Mouse (Mus musculus): ENCODE results near the gene Celf6. TPM values are rescaled to one million over a fixed set of nuclear protein-coding genes. Genes with fewer than 3 reads are reported as not detected.

The Celf6 gene
- total RNA-seq, 2 experiments from 2014 or later: not detected

Other genes starting within 250 kb of the Celf6 start
- gene Bbs4, start 224.4 kb upstream of the Celf6 start, total RNA-seq (2021): 1 to 10 TPM; 3.5 to 3.9 TPM
- 10 to 100 TPM; 87.9 to 90.4 TPM for gene Arih1, start 91.3 kb upstream of the Celf6 start, total RNA-seq (2021)
- 10 to 100 TPM; 22.6 to 23.6 TPM for gene Hexa, start 38.4 kb upstream of the Celf6 start, total RNA-seq (2021)
- under 1 TPM; 0.22 to 0.46 TPM for gene Tmem202, start 38.1 kb upstream of the Celf6 start, total RNA-seq (2021)
- 10 to 100 TPM; 17.3 to 21.9 TPM for gene Parp6, start 39.4 kb downstream of the Celf6 start, total RNA-seq (2021)
- 1,000 to 10,000 TPM; 2,923 to 3,646 TPM for gene Pkm, start 78.5 kb downstream of the Celf6 start, total RNA-seq (2021)
- gene Gramd2, start 102.2 kb downstream of the Celf6 start, total RNA-seq (2021): under 1 TPM in 1 of 2 experiments, not detected in 1; 0.25 TPM
- 1 to 10 TPM; 8.1 to 9.8 TPM for gene Senp8, start 172.8 kb downstream of the Celf6 start, total RNA-seq (2021)
- gene Myo9a, start 173.0 kb downstream of the Celf6 start, total RNA-seq (2021): 1 to 10 TPM; 7.4 to 8.3 TPM

Data from gastrocnemius, postnatal 36 days (tissue).